In genomic region chr13:8238871-8239270, GRCm38 (mm10) we compare ENCODE assay signal across 28 mouse cellular contexts. TPM values are rescaled to one million over a fixed set of nuclear protein-coding genes. Genes with fewer than 3 reads are reported as not detected.
"Had no signal": no experiment of that assay in that cellular context is flagged by ENCODE, and none has a peak within 500 bp of the region (broad histone marks: within the 10 kb centered on the region; RNA-seq: fewer than 3 reads in every experiment).

No protein-coding gene starts in this region.

- H3K4me2 ChIP-seq: embryonic facial prominence, embryonic 12.5 days; embryonic facial prominence, embryonic 13.5 days; embryonic facial prominence, embryonic 15.5 days; forebrain, embryonic 12.5 days; forebrain, embryonic 13.5 days; forebrain, embryonic 15.5 days had no signal

- ATAC-seq: forebrain, embryonic 13.5 days; forebrain, embryonic 14.5 days; forebrain, embryonic 15.5 days; forebrain, embryonic 16.5 days; forebrain, postnatal 0 days had no signal

- H3K27me3 ChIP-seq: embryonic facial prominence, embryonic 12.5 days; embryonic facial prominence, embryonic 13.5 days; embryonic facial prominence, embryonic 15.5 days; forebrain, embryonic 12.5 days; forebrain, embryonic 13.5 days; forebrain, embryonic 15.5 days had no signal

- H3K36me3 ChIP-seq: embryonic facial prominence, embryonic 10.5 days; embryonic facial prominence, embryonic 12.5 days; embryonic facial prominence, embryonic 13.5 days; embryonic facial prominence, embryonic 15.5 days; forebrain, embryonic 10.5 days; forebrain, embryonic 12.5 days; forebrain, embryonic 15.5 days had no signal

- H3K4me3 ChIP-seq: embryonic facial prominence, embryonic 10.5 days; embryonic facial prominence, embryonic 12.5 days; embryonic facial prominence, embryonic 13.5 days; embryonic facial prominence, embryonic 15.5 days; erythroblast, embryonic 14.5 days; forebrain, embryonic 10.5 days; forebrain, embryonic 12.5 days; forebrain, embryonic 13.5 days; forebrain, embryonic 15.5 days; gastrocnemius, adult 2 months; heart, adult 2 months had no signal

- H3K27ac ChIP-seq: embryonic facial prominence, embryonic 10.5 days; embryonic facial prominence, embryonic 12.5 days; embryonic facial prominence, embryonic 13.5 days; embryonic facial prominence, embryonic 15.5 days; forebrain, embryonic 10.5 days; forebrain, embryonic 12.5 days; forebrain, embryonic 13.5 days; forebrain, embryonic 15.5 days; gastrocnemius, adult 2 months; heart, adult 2 months had no signal

- H3K4me1 ChIP-seq: embryonic facial prominence, embryonic 10.5 days; embryonic facial prominence, embryonic 12.5 days; embryonic facial prominence, embryonic 13.5 days; embryonic facial prominence, embryonic 15.5 days; forebrain, embryonic 10.5 days; forebrain, embryonic 12.5 days; forebrain, embryonic 13.5 days; forebrain, embryonic 15.5 days had no signal

- DNase-seq: cerebellum, adult 8-10 months; cerebellum, adult 9-10 months; cerebellum, adult 9-11 months; cerebellum, postnatal 25 days; cerebellum, postnatal 36 days; embryo, embryonic 11 days; forebrain, postnatal 0 days; gastrocnemius, adult 2 months; gastrocnemius, postnatal 10 days; gastrocnemius, postnatal 14 days; gastrocnemius, postnatal 25 days; gastrocnemius, postnatal 36 days; heart, adult 11 months; heart, adult 18-20 months; heart, adult 2 months had no signal

- H3K9me3 ChIP-seq: embryonic facial prominence, embryonic 10.5 days; embryonic facial prominence, embryonic 12.5 days; embryonic facial prominence, embryonic 13.5 days; embryonic facial prominence, embryonic 15.5 days; forebrain, embryonic 10.5 days; forebrain, embryonic 12.5 days; forebrain, embryonic 13.5 days; forebrain, embryonic 15.5 days had no signal

- H3K9ac ChIP-seq: embryonic facial prominence, embryonic 12.5 days; embryonic facial prominence, embryonic 13.5 days; embryonic facial prominence, embryonic 15.5 days; forebrain, embryonic 12.5 days; forebrain, embryonic 13.5 days; forebrain, embryonic 15.5 days; forebrain, postnatal 0 days had no signal

RNA-seq across cellular contexts. Expression of gene Adarb2, which starts 36.2 kb away (rescaled TPM):
- total RNA-seq: gastrocnemius, adult 2 months; gastrocnemius, adult 8-10 months; gastrocnemius, postnatal 25 days; gastrocnemius, postnatal 36 days; granulocyte monocyte progenitor cell, adult 5-6 weeks; heart, adult 18-20 months; heart, adult 2 months had no signal
- polyA plus RNA-seq: erythroblast, embryonic 14.5 days; heart, adult 2 months had no signal
